Mouse (Mus musculus) kidney, embryonic 14.5 days (tissue): ENCODE data around the gene Tyrobp. TPM values are rescaled to one million over a fixed set of nuclear protein-coding genes. Genes with fewer than 3 reads are reported as not detected.

Experiments used
- ATAC-seq: fragments of 200-750 bp; cut with Nextera tagmentation; 2 replicates; pipeline ENCODE4 v1.8.0; 2017; ENCODE audit warnings: moderate number of reproducible peaks, mild to moderate bottlenecking, moderate TSS enrichment, moderate library complexity; ENCODE audit not compliant: low FRiP score, low TSS enrichment
- H3K27ac ChIP-seq: fragments of 300-500 bp; sonication (generic); 2 replicates; pipeline ENCODE4 v1.5.1; 2014; ENCODE audit warnings: low read depth, mild to moderate bottlenecking, low read length, moderate library complexity, mixed read lengths
- H3K27me3 ChIP-seq: fragments of 300-500 bp; sonication (generic); 2 replicates; pipeline ENCODE4 v1.6.1; 2014; ENCODE audit warnings: mild to moderate bottlenecking, low read length; ENCODE audit not compliant: control insufficient read depth, insufficient read depth
- H3K36me3 ChIP-seq: fragments of 300-500 bp; sonication (generic); 2 replicates; pipeline ENCODE4 v1.6.1; 2014; ENCODE audit warnings: low read length, mixed read lengths; ENCODE audit not compliant: control insufficient read depth, insufficient read depth
- H3K4me1 ChIP-seq: fragments of 300-500 bp; sonication (generic); 2 replicates; pipeline ENCODE4 v1.6.1; 2014; ENCODE audit warnings: low read length, mixed read lengths; ENCODE audit not compliant: control insufficient read depth, insufficient read depth
- H3K4me2 ChIP-seq: fragments of 300-500 bp; sonication (generic); replicated peaks from 2 replicates; pipeline ENCODE4 v1.6.1; 2014; ENCODE audit warnings: low read depth, mild to moderate bottlenecking, low read length
- H3K4me3 ChIP-seq: fragments of 300-500 bp; sonication (generic); 2 replicates; pipeline ENCODE4 v1.5.1; 2014; ENCODE audit warnings: mild to moderate bottlenecking, low read length
- H3K9ac ChIP-seq: fragments of 300-500 bp; sonication (generic); 2 replicates; pipeline ENCODE4 v1.6.1; 2014; ENCODE audit warnings: low read depth, mild to moderate bottlenecking, low read length, moderate library complexity
- H3K9me3 ChIP-seq: fragments of 300-500 bp; sonication (generic); 2 replicates; pipeline ENCODE4 v1.6.1; 2016; ENCODE audit warnings: low read length; ENCODE audit not compliant: control insufficient read depth
- WGBS: fragments of 180-500 bp; shearing (Covaris S2); extraction: QIAGEN DNeasy Blood & Tissue Kit; methylation state at CpG from one replicate; pipeline ENCODE4 v1.1.7; 2014; 5-methylcytosine and 5-hydroxymethylcytosine counted together
- polyA plus RNA-seq: library from polyadenylated mRNA; unstranded; fragments of >200 nt; fragmentation: Nextera tagmentation; extraction: Ambion mirVana; gene quantifications from 2 replicates; pipeline ENCODE4 v1.2.1, GENCODE M21; 2014

The Tyrobp gene
- polyA plus RNA-seq, 1 experiment from 2014 or later = 23.8 TPM

- H3K9me3 ChIP-seq = no peaks in the 10 kb centered on the region
- no peak overlapping the region for H3K9ac ChIP-seq
- H3K27me3 ChIP-seq = peaks cover 9% of the 10 kb centered on the region
- H3K27ac ChIP-seq = no peak overlapping the region
- 71% methylated on average over 10 of the region's 10 CpGs for WGBS
- H3K4me3 ChIP-seq = no peak overlapping the region
- no peaks in the 10 kb centered on the region for H3K36me3 ChIP-seq
- ATAC-seq = no peak
- H3K4me1 ChIP-seq = no peaks in the 10 kb centered on the region
- no peak overlapping the region for H3K4me2 ChIP-seq
Observed at GRCm38 (mm10) chr7:30434701-30435100, 21.1 kb downstream of the Tyrobp start.

- no peak overlapping the region for H3K4me2 ChIP-seq
- no peak overlapping the region for H3K4me3 ChIP-seq
- H3K9me3 ChIP-seq = no peaks in the 10 kb centered on the region
- 0 out of 2 replicates have a peak, but pooled peaks have one; percentile 20 for ATAC-seq
- H3K36me3 ChIP-seq = no peaks in the 10 kb centered on the region
- peaks cover 9% of the 10 kb centered on the region for H3K27me3 ChIP-seq
- 45% methylated on average over 9 of the region's 9 CpGs for WGBS
- H3K27ac ChIP-seq = no peak overlapping the region
- H3K9ac ChIP-seq = no peak overlapping the region
- no peaks in the 10 kb centered on the region for H3K4me1 ChIP-seq
Observed at GRCm38 (mm10) chr7:30435156-30435555, 21.6 kb downstream of the Tyrobp start.

- WGBS = 17% methylated on average over 10 of the region's 10 CpGs
- ATAC-seq = no peak
- no peaks in the 10 kb centered on the region for H3K4me1 ChIP-seq
- H3K4me2 ChIP-seq = no peak overlapping the region
- no peak overlapping the region for H3K4me3 ChIP-seq
- no peak overlapping the region for H3K9ac ChIP-seq
- peaks cover 9% of the 10 kb centered on the region for H3K27me3 ChIP-seq
- H3K27ac ChIP-seq = no peak overlapping the region
- H3K36me3 ChIP-seq = no peaks in the 10 kb centered on the region
- H3K9me3 ChIP-seq = no peaks in the 10 kb centered on the region
Observed at GRCm38 (mm10) chr7:30436879-30437278, 23.3 kb downstream of the Tyrobp start.

- no peak overlapping the region for H3K9ac ChIP-seq
- WGBS = 74% methylated on average over 13 of the region's 13 CpGs
- H3K27ac ChIP-seq = no peak overlapping the region
- H3K4me1 ChIP-seq = peaks cover 6% of the 10 kb centered on the region; the same call in 1 of the 2 replicates
- ATAC-seq = no peak
- no peaks in the 10 kb centered on the region for H3K36me3 ChIP-seq
- H3K4me2 ChIP-seq = no peak overlapping the region
- no peak overlapping the region for H3K4me3 ChIP-seq
- H3K27me3 ChIP-seq = peaks cover 9% of the 10 kb centered on the region
- no peaks in the 10 kb centered on the region for H3K9me3 ChIP-seq
Observed at GRCm38 (mm10) chr7:30439734-30440133, 26.2 kb downstream of the Tyrobp start.

GRCm38 (mm10) chr7:30440697-30441096 is 27.1 kb downstream of the Tyrobp start:
- Histone ChIP-seq H3K4me3 (no peak overlapping the region), H3K27me3 (peaks cover 16% of the 10 kb centered on the region), H3K4me2 (no peak overlapping the region), H3K27ac (no peak overlapping the region), H3K4me1 (peaks cover 10% of the 10 kb centered on the region; the same call in 1 of the 2 replicates), H3K9ac (no peak overlapping the region), H3K9me3 (no peaks in the 10 kb centered on the region), H3K36me3 (no peaks in the 10 kb centered on the region)
- 19% methylated on average over 4 of the region's 5 CpGs for WGBS
- no peak for ATAC-seq

- 0 out of 2 replicates have a peak, but pooled peaks cover 4% of the 10 kb centered on the region for H3K9me3 ChIP-seq
- 19% methylated on average over 9 of the region's 9 CpGs for WGBS
- H3K4me2 ChIP-seq = peak overlapping the region; percentile 94
- H3K9ac ChIP-seq = no peak overlapping the region
- H3K4me3 ChIP-seq = no peak overlapping the region
- H3K27ac ChIP-seq = no peak overlapping the region
- H3K36me3 ChIP-seq = no peaks in the 10 kb centered on the region
- no peak for ATAC-seq
- peaks cover 10% of the 10 kb centered on the region; the same call in 1 of the 2 replicates for H3K4me1 ChIP-seq
- peaks cover 11% of the 10 kb centered on the region; the same call in 1 of the 2 replicates for H3K27me3 ChIP-seq
Observed at GRCm38 (mm10) chr7:30443696-30444095, 30.1 kb downstream of the Tyrobp start.

- H3K27ac ChIP-seq = no peak overlapping the region
- H3K27me3 ChIP-seq = peaks cover 6% of the 10 kb centered on the region; the same call in 1 of the 2 replicates
- H3K4me2 ChIP-seq = peak overlapping the region; percentile 94
- WGBS = under 1% methylated on average over 38 of the region's 38 CpGs
- peak overlapping the region; percentile 64 for H3K9ac ChIP-seq
- no peaks in the 10 kb centered on the region for H3K36me3 ChIP-seq
- peak overlapping the region; percentile 66 for H3K4me3 ChIP-seq
- 0 out of 2 replicates have a peak, but pooled peaks cover 4% of the 10 kb centered on the region for H3K9me3 ChIP-seq
- ATAC-seq = peak; percentile 10; the same call in 1 of the 2 replicates
- H3K4me1 ChIP-seq = peaks cover 10% of the 10 kb centered on the region; the same call in 1 of the 2 replicates
Observed at GRCm38 (mm10) chr7:30444154-30444970, 30.8 kb downstream of the Tyrobp start.

GRCm38 (mm10) chr7:30444971-30445751 is 31.6 kb downstream of the Tyrobp start, which contains the start of gene Aplp1:
TSS of gene Aplp1 (minus strand) at chr7:30445535.
- peak within 1 kb of the TSS; percentile 64 for H3K9ac ChIP-seq

More at GRCm38 (mm10) chr7:30444971-30445751, 31.6 kb downstream of the Tyrobp start, which contains the start of gene Aplp1:
- Histone ChIP-seq H3K4me1 (peaks cover 10% of the 10 kb centered on the region; the same call in 1 of the 2 replicates), H3K27ac (no peak within 1 kb of the TSS), H3K4me3 (peak within 1 kb of the TSS; percentile 66), H3K9me3 (0 out of 2 replicates have a peak, but pooled peaks cover 4% of the 10 kb centered on the region), H3K36me3 (no peaks in the 10 kb centered on the region), H3K27me3 (peaks cover 10% of the 10 kb centered on the region; the same call in 1 of the 2 replicates), H3K4me2 (peak within 1 kb of the TSS; percentile 94)
- ATAC-seq = peak; percentile 83
- WGBS = under 1% methylated on average over 64 of the region's 72 CpGs
